Mouse (Mus musculus) lung, postnatal 25 days (tissue): Measurements from ENCODE around the gene Srebf2.

Experiments
- DNase-seq: peaks from one replicate; pipeline ENCODE4 v3.0.0; 2022; ENCODE audit warnings: low spot score

Srebf2 gene

DNA sequence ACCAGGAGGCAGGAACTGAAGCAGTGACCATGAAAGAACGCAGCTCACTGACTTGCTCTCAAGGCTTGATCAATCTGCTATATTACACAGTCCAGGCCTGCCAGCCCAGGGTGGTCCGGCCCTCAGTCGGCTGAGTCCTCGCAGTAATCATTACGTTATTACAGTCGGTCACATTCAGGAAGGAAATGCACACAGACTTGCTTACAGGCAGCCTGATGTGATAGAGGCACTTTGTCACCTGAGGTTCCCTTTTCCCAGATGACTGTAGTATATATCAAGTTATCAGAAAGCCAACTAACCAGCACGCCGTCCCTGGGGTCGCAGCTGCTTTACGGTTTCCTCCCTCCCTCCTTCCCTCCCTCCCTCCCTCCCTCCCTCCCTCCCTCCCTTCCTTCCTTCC, 9.9 kb downstream of the Srebf2 start:
- DNase-seq: no peak

DNA sequence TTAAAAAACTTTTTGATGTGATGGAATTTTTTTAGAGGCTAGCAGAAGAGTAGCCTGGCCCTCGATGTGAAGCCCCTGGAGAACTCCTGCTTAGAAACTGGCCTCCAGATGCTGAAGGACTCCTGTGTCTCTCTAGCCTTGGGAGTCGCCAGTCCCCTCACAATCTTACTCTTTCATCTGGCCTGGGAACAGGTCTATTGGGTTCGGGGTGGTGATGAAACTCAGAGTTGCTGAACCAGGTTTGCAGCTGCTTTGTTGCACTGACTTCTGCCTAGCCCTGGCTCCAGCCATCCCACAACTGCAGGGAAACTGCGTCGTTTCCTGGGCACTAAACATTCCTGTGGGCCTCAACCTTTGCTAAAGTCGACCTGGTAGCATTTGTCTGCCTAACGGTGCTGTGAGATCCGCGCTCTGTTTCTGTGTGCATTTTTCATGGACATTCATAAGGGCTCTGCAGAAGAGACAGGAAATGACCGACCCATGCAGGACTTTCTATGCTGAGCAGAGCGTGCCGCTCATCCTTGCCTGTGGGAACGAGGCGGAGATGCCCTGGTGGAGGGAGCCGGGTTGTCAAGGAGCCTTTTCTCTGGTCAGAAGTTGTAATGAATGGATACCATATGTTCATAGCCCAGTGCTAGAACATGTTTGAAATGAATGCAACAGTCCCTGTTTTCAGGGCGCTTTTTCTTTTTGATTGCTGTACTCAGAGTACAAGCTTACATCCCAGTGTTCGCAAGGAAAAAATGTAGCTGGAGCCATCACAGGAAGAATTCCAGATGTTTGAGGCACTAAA, 11.5 kb downstream of the Srebf2 start:
- DNase-seq: no peak

DNA sequence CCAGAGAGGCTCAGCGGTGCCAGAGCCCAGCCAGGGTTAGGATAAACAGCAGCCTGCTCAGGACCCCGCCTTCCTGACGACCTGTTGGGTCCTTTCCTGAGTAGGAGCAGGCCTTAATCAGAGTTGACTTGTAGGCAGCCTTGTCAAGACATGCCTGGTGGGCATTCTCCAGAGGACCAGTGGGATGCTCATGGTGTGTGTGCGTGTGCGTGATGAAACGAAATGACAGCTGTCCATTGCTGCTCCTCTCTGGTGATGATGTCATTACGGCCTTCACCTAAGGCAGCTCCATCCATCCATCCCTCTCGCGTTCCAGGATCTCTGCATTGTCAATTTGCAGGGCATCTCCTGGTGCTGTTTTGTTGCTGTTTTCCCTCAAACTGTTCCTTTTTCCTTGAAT, 12.5 kb downstream of the Srebf2 start:
- DNase-seq: no peak

DNA sequence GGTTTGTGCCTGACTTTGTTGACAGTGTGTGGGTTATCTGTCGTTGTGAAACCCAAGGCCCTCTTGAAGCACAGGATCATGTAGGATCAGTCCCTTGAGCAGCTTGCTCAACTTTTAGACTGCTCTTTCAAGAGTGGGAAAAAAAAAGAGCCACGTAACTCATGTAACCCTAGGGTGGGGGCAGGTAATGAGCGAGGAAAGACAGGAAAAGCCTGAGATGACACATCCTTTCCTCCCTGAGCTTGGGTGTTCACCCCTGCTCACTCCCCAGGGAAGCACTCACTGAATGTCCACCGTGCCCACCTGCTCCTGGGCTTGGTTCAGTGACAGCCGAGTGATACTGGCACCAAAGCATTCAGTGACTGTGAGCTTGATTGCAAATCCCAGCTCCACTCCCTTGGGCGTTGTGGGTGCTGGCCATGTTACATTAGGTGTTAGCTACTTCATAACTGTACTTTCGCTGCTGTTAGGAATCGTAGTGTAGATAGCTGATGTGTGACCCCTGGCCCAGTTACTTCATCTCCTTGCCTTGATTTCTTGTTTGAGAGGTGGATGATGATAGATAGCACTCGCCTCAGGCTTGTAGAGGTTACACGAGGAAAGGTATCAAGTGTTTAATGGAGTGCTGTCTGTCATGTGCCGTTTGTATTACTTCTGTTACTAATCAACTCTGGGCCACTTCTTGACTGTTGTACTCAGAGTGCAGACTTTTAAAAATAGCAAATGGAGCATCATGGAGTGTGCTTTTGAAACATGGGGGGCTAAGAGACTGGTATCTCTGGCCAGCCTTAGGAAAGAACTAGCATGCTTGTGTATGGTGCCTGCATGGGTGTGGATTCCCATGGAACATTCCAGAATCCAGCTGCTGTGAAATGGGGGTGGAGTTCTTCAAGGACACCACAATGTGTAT, 14.0 kb downstream of the Srebf2 start:
- no peak for DNase-seq

DNA sequence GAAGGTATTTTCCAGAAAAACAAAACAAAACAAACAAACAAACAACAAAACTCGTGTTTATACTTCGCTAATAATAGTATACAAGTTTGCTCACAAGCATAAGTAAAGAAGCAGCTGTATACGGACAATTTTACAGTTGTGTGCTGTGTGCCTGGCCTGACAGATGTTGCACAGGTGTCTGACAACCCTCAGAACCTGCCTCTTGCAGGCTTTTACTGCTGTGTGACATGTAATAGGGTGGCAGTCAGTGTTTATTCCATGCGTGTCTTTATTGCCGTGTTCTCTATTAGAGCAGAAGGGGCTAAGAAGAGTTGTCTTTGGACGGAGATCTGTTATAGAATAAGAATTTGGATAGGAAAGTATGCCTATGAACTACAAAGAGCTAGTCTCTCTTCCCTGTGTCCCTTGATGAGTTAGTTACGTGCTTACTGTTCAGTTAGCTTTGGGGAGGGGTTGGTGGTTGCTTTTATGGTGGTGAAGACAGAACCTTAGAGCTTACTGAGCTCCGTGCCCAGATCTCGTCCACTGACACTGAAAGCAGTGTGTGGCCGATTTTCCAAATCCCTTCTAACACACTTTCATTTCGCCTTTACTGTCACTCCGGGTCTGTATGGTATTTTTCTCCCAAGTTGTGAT, 15.1 kb downstream of the Srebf2 start:
- DNase-seq: no peak

DNA sequence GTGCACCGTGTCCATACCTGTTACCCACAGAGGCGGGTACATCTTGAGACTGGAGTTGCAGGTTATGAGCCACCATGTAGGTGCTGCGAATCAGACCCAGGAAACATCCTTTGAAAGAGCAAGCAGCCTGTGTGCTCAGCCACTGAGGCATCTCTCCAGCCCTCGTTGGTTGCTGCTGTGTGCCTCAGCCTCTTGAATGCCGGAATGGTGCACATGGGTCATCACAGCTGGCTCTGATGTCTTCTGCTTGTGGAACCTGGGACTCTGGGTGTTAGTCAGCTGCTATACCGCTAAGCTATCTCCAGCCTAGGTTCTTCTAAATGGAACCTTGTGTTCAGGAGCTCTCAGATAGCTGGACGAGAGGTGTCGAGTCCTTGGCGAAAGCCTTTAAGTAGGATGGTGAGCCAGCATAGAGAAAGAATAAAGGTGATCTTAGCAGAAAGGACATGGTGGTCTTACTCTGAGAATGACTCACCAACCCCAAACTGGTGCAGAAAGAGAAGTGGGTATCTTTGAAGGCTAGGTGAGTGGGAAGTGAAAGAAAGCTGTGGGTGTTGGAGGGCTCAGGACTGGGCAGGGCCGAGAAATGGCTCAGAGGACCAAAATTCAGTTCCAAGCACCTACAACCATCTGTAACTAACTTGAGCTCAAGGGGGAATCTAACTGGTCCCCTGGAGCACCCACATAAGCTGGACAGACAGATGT, 16.5 kb downstream of the Srebf2 start:
- DNase-seq: no peak

DNA sequence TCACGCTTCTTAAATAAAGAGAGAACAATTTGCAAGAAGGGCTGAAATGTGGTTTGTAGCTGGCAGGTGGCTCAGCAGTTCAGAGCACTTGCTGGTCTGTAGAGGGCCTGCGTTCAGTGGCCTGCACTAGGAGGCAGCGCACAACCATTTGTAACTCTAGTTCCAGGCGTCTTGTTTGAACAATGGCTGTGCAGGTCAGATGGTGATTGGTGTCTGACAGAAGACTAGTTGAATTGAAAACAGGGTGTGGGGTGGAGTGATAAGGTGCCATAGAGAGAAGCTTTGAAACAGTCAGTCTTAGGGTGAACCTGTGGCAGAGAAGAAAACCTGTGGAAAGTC, 17.0 kb downstream of the Srebf2 start:
- DNase-seq: no peak

DNA sequence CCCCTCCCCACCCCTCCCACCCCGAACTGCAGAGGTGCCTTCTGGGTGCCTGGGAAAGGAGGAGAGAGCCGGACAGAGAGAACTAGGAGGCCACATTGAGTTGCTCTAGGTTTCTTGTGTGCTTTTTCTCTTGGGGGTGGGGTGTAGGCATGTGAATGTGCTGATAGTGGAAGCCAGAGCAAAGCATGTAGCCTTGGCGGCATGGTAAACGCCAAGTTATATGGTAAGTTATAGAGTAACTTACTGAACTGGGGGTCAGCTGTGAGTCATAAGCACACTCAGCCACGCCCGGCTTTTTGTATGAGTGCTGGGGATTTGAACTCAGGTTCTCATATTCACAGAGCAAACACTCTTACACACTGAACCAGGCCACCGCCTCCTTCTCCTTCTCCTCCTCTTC, 17.5 kb downstream of the Srebf2 start:
- no peak for DNase-seq

DNA sequence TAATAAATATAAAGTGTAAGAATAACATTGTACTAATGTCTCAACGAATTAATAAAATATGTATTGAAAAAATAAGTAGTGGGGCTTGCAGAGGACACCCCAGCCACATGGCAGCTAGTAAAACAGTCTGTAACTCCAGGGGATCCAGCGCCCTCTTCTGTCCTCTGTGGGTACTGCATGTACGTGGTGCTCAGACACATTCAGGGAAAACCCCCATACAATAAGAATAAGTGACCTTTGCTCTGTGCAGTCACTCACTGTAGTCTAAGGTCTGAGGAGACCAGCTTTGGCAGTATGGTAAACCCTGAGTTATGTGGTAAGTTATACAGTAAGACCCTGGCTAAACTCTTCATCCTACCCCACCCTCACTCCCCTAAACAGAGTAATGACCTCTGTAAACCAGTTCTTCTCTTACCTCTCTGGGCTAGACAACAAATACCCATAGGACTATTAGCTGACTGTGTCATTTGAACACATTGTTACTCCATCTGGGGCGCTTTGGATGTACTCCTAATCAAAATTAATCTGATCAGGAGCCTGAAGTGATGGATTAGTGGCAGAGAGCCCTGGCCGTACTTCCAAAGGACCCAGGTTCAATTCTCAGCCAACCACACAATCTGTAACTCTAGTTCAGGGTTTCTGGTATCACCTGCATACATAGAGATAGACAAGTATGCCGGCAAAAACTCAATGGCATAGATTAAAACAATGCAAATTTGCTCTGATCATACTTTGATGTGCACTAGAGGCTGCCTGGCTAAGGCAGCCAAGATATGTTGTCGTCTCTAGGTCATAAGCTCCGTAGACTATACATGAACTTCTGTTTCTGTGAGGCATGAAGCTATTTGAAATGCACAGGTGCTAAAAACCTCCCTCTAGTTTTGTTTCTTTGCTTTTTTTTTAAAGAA, 18.6 kb downstream of the Srebf2 start:
- peak; percentile 87 for DNase-seq

DNA sequence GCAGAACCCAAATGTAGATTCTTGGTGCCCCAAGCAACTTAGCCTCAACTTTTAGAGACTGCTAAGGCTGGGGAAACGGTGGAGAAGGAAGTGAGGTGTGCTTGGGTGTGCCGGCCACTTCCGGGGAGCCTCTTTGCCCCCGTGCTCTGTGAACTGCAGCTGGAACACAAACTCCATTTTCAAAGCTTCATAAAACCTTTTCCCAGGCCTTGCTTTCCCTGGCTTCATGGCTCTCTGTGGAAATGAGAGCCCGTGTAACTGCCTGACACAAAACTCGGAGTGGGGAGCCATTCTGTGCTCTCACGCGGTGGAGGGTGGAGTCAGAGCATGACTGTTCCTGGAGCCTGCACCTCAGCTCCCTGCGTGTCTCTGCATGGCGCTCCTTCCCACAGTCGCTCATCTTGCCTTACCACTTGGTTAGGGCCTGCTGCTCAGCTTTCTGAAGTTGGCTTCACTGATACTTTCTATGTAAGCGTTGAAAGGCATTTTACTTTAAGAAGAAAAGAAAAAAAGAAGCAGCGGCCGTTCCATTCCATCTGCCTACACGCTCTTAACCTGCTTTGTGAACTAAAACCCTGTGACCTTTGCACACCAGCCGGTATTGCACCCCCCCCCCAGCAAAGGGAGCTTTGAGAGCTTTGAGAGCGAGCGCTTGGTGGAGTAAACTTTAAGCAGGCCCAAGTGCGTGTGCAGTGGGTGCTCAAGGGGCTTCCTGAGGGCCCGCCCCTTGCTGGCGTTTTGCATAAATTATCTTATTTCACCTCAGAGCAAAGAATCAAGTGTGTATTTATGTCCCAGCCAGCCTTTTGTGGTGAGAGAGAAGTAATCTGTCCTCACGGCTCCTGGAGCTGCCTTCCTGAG, 19.5 kb downstream of the Srebf2 start:
- no peak for DNase-seq

DNA sequence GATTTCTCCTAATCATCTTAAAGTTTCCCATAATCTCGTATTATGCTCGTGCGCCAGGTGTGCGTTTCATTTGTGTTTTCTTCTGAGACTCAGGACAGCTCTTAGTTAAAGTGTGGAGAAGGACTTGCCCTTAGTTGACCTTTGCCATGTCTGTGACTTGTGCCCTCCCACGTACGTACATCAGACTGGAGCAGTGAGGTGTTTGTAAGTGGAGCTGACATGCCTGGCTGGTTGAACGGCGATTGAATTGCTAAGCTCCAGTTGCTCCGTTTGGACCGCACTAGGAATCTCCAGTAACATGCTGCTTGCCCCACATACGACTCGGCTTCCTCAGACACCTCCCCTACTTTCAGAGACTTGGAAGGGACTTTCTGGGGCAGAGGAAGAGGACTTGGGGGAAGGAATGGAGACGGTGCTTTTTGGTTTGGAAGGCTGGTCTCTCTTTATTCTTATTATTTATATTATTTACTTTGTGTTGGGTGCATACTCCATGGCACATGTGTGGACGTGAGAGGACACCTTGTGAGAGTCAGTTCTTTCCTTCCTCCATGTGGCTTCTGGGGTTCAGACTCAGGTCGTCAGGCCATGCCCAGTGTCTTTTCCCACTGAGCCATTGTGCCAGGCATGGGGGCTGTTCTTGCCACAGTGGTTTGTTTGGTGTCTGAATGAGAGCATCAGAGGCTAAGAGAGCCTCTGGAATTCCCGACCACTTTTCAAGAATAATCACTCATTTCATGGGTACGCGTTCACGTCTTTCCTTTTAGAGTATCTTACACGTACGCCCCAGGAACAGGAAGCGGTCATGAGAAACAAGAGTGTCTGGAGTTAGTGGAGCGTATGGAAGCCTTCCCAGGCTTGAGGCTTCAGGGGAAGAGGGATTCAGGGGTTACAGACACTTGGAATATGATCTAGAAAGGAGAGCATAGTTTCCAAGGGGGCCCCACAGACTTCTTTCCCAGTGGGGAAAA, 20.5 kb downstream of the Srebf2 start:
- no peak for DNase-seq

DNA sequence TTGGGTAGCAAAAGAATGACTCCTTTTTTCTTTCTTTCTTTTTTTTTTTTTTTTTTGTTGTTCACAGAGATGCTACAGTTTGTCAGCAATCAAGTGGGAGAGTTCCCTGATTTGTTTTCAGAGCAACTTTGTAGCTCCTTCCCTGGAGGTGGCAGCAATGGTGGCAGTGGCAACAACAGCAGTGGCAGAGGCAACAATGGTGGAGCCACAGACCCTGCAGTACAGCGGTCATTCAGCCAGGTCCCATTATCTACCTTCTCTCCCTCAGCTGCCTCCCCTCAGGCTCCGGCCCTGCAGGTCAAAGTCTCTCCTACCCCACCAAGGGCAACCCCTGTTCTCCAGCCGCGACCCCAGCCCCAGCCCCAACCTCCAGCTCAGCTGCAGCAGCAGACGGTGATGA, 22.7 kb downstream of the Srebf2 start:
- DNase-seq: no peak

DNA sequence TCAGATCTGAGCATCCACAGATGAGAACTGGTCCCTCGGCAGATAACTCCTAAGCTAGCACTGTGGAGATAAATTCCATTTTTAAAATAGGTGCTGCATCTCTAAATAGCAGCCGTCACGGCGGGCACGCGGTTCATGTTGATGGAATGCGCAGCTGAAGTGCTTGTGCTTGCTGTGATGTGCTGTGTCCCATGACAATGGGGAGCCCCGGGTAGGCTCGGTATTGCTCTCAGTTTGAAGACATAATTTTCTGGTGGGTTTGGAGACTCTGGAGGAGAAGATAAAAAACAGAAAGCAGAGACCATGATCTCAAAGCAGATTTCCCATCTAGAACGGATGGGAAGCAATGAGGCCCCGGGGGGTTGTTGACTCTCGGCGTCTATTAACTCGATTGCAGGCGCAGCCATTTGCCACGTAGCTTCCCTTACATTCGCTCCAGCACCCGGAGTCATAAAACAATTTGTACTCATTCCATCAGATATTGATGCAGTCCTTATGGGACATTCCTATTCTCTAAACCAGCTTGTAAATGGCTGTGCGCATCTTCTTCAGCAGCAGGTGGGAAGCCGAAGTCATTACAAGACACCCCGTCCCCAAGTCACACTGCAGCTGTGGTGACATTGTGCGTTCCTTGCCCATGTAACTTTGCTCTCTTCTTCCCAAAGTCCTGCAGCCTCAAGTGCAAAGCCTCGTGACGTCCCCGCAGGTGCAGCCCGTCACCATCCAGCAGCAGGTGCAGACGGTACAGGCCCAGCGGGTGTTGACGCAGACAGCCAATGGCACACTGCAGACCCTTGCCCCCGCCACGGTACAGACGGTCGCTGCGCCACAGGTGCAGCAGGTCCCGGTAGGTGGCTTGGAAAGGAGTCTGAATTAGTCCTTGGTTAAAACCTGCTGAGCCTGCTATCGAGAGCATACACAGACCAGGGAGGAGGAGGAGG, 23.7 kb downstream of the Srebf2 start:
- no peak for DNase-seq

DNA sequence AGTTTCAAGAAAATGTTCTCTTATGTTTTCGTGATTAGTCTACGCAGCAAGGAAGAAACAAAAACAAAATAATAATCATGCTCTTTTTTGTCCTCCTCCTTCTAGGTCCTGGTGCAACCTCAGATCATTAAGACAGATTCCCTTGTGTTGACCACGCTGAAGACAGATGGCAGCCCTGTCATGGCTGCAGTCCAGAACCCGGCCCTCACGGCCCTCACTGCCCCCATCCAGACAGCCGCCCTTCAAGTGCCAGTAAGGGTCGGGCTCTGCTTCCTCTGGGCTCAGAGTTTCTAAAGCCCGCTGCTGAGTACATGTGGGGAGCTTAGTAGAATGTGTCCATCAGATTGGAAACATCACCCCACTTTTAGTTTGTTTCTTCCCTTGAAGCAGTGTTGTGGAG, 25.7 kb downstream of the Srebf2 start:
- no peak for DNase-seq

DNA sequence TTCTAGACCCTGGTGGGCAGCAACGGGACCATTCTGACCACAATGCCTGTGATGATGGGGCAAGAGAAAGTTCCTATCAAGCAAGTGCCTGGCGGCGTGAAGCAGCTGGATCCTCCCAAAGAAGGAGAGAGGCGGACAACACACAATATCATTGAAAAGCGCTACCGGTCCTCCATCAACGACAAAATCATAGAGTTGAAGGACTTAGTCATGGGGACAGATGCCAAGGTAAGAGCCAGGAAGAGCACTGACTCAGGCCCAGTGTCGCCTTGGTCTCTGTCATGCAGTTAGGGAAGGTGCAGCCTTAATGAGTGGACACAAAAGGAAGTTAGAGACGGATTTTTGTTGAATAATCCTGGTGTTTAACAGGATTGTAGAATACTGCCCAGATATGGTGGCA, 28.1 kb downstream of the Srebf2 start:
- DNase-seq: no peak

DNA sequence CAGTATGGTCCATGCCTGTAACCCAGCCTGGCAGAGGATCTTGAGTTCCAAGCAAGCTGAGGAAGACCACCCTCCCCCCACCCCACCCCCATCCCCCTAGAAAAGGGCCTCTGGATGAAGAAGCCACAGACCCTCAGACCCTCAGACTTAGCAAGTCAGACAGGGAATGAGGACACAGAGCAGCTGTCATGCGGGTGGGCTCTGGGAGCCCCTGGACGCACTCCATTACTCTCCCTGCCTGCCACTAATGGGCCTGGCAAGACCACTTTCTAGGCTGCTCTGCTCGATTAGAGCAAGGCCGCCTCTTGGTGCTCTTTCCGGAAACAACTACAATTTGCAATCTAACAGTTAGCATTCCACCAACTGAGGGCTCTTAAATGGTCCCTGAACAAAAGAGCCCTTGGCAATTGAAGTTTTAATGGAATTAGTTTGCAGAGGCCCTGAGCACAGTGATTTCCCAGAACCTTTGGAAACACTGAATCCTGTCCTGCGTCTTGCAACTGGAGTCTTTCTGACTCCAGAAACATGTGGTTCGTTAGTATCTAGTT, 30.8 kb downstream of the Srebf2 start:
- no peak for DNase-seq

DNA sequence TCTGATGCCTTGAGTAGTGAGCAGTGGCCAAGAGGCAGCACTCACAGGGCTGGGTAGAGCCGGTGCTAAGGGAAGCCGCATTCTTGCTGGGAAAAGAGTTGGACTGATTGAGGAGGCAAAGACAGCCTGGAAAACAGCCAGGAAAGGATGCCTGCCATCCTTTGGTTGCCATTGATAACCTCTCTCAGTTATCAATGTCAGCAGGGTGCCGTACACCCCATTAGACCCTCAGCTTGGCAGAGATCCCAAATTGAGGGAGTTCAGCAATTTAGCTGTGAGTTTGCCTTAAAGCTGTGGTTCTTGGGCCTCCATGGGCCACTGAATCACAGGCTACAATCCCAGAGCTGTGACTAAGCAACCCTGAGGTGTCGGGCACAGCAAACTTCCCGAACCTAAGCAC, 34.1 kb downstream of the Srebf2 start:
- DNase-seq: no peak

DNA sequence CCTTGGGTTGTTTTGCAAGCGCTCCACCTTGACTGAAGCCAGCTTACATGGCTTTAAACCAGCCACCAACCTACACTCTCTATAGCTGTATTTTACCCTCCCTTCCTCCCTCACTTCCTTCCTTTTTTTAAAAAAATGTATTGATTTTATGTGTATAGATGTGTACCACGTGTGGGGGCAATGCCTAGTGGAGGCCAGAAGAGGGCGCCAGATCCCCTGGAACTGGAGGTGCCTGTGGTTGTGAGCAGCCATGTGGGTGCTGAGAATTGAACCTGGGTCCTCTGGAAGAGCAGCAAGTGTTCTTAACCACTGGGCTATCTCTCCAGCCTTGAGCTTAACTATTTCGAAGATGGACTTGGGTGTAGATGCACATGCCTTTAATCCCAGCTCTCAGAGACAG, 35.3 kb downstream of the Srebf2 start:
- no peak for DNase-seq
